Mouse (Mus musculus) olfactory bulb, adult 2 months (tissue): ENCODE measurements around the gene Gm49711.

Experiments
- CTCF ChIP-seq: fragments of 200-500 bp; IDR thresholded peaks from 2 replicates; pipeline ENCODE4 v1.5.1; 2012; ENCODE audit warnings: low read depth, mild to moderate bottlenecking, low read length, moderate library complexity; ENCODE audit not compliant: insufficient read depth
- POLR2A ChIP-seq: fragments of 200-500 bp; IDR thresholded peaks from 2 replicates; pipeline ENCODE4 v1.6.1; 2012; ENCODE audit warnings: mild to moderate bottlenecking, low read depth, low read length, moderate library complexity; ENCODE audit not compliant: insufficient read depth

DNA sequence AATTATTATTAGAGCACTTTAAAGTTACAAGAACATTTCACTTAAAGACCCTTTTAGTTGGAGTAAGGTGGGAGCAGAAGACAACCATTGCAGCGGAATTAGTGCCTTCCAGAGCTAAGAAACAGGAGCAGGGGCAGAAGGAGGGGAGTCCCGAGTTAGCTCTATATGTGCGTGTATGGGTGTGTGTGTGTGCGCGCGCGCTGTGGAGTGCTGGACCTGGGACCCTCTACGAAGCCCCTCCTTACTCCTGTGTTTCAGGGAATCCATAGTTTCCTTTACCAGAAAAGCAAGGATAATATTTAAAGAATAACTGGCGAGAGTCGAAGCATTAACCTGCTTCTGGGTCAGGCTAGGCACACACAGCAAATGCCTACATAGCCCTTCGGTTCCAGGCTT is 662 bp upstream of the Gm49711 start:
- TF ChIP-seq POLR2A = 0 out of 2 replicates have a peak, but pooled peaks have one; percentile 27
- TF ChIP-seq CTCF = no peak
